Mouse (Mus musculus): ENCODE measurements around the gene Vsx1.

Gene Vsx1

GRCm38 (mm10) chr2:150689223-150689800 lies at the start of gene Vsx1:
Vsx1 (minus strand) TSS chr2:150689360.
- no peak for DNase-seq

- no peak for DNase-seq
These were observed 48.7 kb upstream of the Vsx1 start for GRCm38 (mm10) chr2:150737881-150738280.

- DNase-seq = no peak
These were observed 46.8 kb upstream of the Vsx1 start for GRCm38 (mm10) chr2:150735756-150736576.

GRCm38 (mm10) chr2:150712167-150712674 lies 23.1 kb upstream of the Vsx1 start:
- DNase-seq = no peak

- DNase-seq = no peak
These were observed 2.5 kb upstream of the Vsx1 start for GRCm38 (mm10) chr2:150691481-150692170.

GRCm38 (mm10) chr2:150690216-150690615 lies 1.1 kb upstream of the Vsx1 start:
- DNase-seq = no peak

GRCm38 (mm10) chr2:150688541-150689186 lies 496 bp downstream of the Vsx1 start:
- peak; percentile 35 for DNase-seq

GRCm38 (mm10) chr2:150687871-150688540 lies 1.2 kb downstream of the Vsx1 start:
- no peak for DNase-seq

GRCm38 (mm10) chr2:150685389-150685788 lies 3.8 kb downstream of the Vsx1 start:
- DNase-seq = no peak

GRCm38 (mm10) chr2:150684451-150684850 lies 4.7 kb downstream of the Vsx1 start:
- DNase-seq = no peak

GRCm38 (mm10) chr2:150681581-150681980 lies 7.6 kb downstream of the Vsx1 start:
- DNase-seq = no peak

- DNase-seq = peak; percentile 74
These were observed 10.8 kb downstream of the Vsx1 start for GRCm38 (mm10) chr2:150678392-150678791.

GRCm38 (mm10) chr2:150675525-150675924 lies 13.6 kb downstream of the Vsx1 start:
- DNase-seq = no peak

- peak; percentile 69 for DNase-seq
These were observed 14.3 kb downstream of the Vsx1 start for GRCm38 (mm10) chr2:150674900-150675299.

- no peak for DNase-seq
These were observed 15.2 kb downstream of the Vsx1 start for GRCm38 (mm10) chr2:150673929-150674328.

GRCm38 (mm10) chr2:150671609-150672290 lies 17.4 kb downstream of the Vsx1 start:
- DNase-seq = no peak

GRCm38 (mm10) chr2:150670926-150671325 lies 18.2 kb downstream of the Vsx1 start:
- no peak for DNase-seq

GRCm38 (mm10) chr2:150669454-150670045 lies 19.6 kb downstream of the Vsx1 start:
- peak; percentile 54 for DNase-seq

- no peak for DNase-seq
These were observed 20.2 kb downstream of the Vsx1 start for GRCm38 (mm10) chr2:150668956-150669355.

GRCm38 (mm10) chr2:150667820-150668766 lies 21.1 kb downstream of the Vsx1 start, which contains the start of gene Acss1:
Acss1 (minus strand) TSS chr2:150668500.
- peak; percentile 85 for DNase-seq
